Mouse (Mus musculus): ENCODE measurements around the gene Fat4.

DNA sequence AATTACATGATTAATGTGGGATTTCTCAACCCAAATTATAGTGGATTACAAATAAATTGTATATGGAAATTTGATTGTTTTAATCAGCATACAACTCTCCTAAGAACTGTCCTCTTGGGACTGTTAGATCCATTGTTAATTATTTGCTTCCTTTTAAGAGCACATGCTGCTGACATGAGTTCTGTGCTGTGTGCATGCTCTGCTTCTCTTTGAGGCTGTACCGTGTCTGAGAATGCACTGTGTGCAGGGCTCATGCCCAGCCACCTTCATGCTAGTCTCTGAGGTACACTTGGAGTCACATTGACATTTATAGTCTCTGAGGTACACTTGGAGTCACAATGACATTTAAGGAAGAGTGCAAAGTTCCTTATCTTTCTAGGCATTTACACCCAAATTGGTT is 58.4 kb downstream of the Fat4 start:
- TF ChIP-seq CHD2 (IDR thresholded peaks at IDR 0.05; ENCODE audit: low read length) (no peak), SMC3 (IDR thresholded peaks at IDR 0.05; ENCODE audit: low read depth, low read length) (no peak), ZC3H11A (IDR thresholded peaks at IDR 0.05; ENCODE audit: low read depth, low read length) (no peak), EP300 (IDR thresholded peaks at IDR 0.05; ENCODE audit: low read length) (no peak), USF1 (IDR thresholded peaks at IDR 0.05; ENCODE audit: low read depth, low read length) (no peak), NRF1 (IDR thresholded peaks at IDR 0.05; ENCODE audit: low read depth, low read length) (no peak), GABPA (IDR thresholded peaks at IDR 0.05; ENCODE audit: insufficient replicate concordance, low read depth, low read length) (no peak), CTCF (conservative IDR thresholded peaks at IDR 0.05 in 1 of 2, IDR thresholded peaks at IDR 0.05 in 1 of 2; ENCODE audit: low read depth in 2 of 2, low read length in 2 of 2) (no peak), TBP (conservative IDR thresholded peaks at IDR 0.05; ENCODE audit: low read depth, low read length) (no peak), BHLHE40 (IDR thresholded peaks at IDR 0.05; ENCODE audit: low read depth, low read length) (no peak)

Data from CH12.LX (cell line).